Mouse (Mus musculus): Measurements from ENCODE around the gene Wscd2. TPM values are rescaled to one million over a fixed set of nuclear protein-coding genes. Genes with fewer than 3 reads are reported as not detected.

The Wscd2 gene
- polyA plus RNA-seq, 1 experiment = 4.9 TPM

GRCm38 (mm10) chr5:113472339-113472738, 17.8 kb upstream of the Wscd2 start:
- Histone ChIP-seq H3K4me1 (ENCODE audit: control insufficient read depth, insufficient read depth, low read length) (no peaks in the 10 kb centered on the region), H3K4me3 (replicated peaks; ENCODE audit: extremely low read depth, low read depth, low read length) (no peak overlapping the region)
- TF ChIP-seq CTCF (IDR thresholded peaks at IDR 0.05; ENCODE audit: insufficient read depth, low read length) = no peak
- TF ChIP-seq POLR2A (IDR thresholded peaks at IDR 0.05; ENCODE audit: borderline replicate concordance, extremely low read depth, low read depth, low read length) = no peak
- 55% methylated on average over 7 of the region's 7 CpGs for WGBS
- no peak for DNase-seq

GRCm38 (mm10) chr5:113476816-113477215, 13.3 kb upstream of the Wscd2 start:
- no peak overlapping the region for H3K4me3 ChIP-seq (replicated peaks; ENCODE audit: extremely low read depth, low read depth, low read length)
- WGBS = 31% methylated on average over 6 of the region's 6 CpGs
- H3K4me1 ChIP-seq (ENCODE audit: control insufficient read depth, insufficient read depth, low read length) = no peaks in the 10 kb centered on the region
- TF ChIP-seq CTCF (IDR thresholded peaks at IDR 0.05; ENCODE audit: insufficient read depth, low read length) (no peak), POLR2A (IDR thresholded peaks at IDR 0.05; ENCODE audit: borderline replicate concordance, extremely low read depth, low read depth, low read length) (no peak)
- DNase-seq = no peak

- TF ChIP-seq POLR2A (IDR thresholded peaks at IDR 0.05; ENCODE audit: borderline replicate concordance, extremely low read depth, low read depth, low read length) = no peak
- no peak for TF ChIP-seq CTCF (IDR thresholded peaks at IDR 0.05; ENCODE audit: insufficient read depth, low read length)
- DNase-seq = no peak
- WGBS = 90% methylated on average over 5 of the region's 5 CpGs
- H3K4me3 ChIP-seq (replicated peaks; ENCODE audit: extremely low read depth, low read depth, low read length) = no peak overlapping the region
- no peaks in the 10 kb centered on the region for H3K4me1 ChIP-seq (ENCODE audit: control insufficient read depth, insufficient read depth, low read length)
Measured at GRCm38 (mm10) chr5:113479075-113479474, 11.1 kb upstream of the Wscd2 start.

- no peak overlapping the region for H3K4me3 ChIP-seq (replicated peaks; ENCODE audit: extremely low read depth, low read depth, low read length)
- no peaks in the 10 kb centered on the region for H3K4me1 ChIP-seq (ENCODE audit: control insufficient read depth, insufficient read depth, low read length)
- WGBS = 66% methylated on average over 5 of the region's 5 CpGs
- TF ChIP-seq CTCF (IDR thresholded peaks at IDR 0.05; ENCODE audit: insufficient read depth, low read length) = no peak
- no peak for TF ChIP-seq POLR2A (IDR thresholded peaks at IDR 0.05; ENCODE audit: borderline replicate concordance, extremely low read depth, low read depth, low read length)
- no peak for DNase-seq
Measured at GRCm38 (mm10) chr5:113480451-113480850, 9.7 kb upstream of the Wscd2 start.

- TF ChIP-seq POLR2A (IDR thresholded peaks at IDR 0.05; ENCODE audit: borderline replicate concordance, extremely low read depth, low read depth, low read length) (no peak), CTCF (IDR thresholded peaks at IDR 0.05; ENCODE audit: insufficient read depth, low read length) (no peak)
- no peak for DNase-seq
- 57% methylated on average over 11 of the region's 11 CpGs for WGBS
Measured at GRCm38 (mm10) chr5:113485584-113486162, 4.5 kb upstream of the Wscd2 start.

GRCm38 (mm10) chr5:113487879-113488278, 2.3 kb upstream of the Wscd2 start:
- TF ChIP-seq POLR2A (IDR thresholded peaks at IDR 0.05; ENCODE audit: borderline replicate concordance, extremely low read depth, low read depth, low read length) = no peak
- no peak for TF ChIP-seq CTCF (IDR thresholded peaks at IDR 0.05; ENCODE audit: insufficient read depth, low read length)
- H3K4me3 ChIP-seq (replicated peaks; ENCODE audit: extremely low read depth, low read depth, low read length) = no peak overlapping the region
- H3K4me1 ChIP-seq (ENCODE audit: control insufficient read depth, insufficient read depth, low read length) = no peaks in the 10 kb centered on the region
- WGBS = 47% methylated on average over 8 of the region's 8 CpGs
- DNase-seq = no peak

More at GRCm38 (mm10) chr5:113485584-113486162, 4.5 kb upstream of the Wscd2 start:
- Histone ChIP-seq H3K4me1 (ENCODE audit: control insufficient read depth, insufficient read depth, low read length) (no peaks in the 10 kb centered on the region), H3K4me3 (replicated peaks; ENCODE audit: extremely low read depth, low read depth, low read length) (no peak overlapping the region)

- DNase-seq = no peak
- no peaks in the 10 kb centered on the region for H3K4me1 ChIP-seq (ENCODE audit: control insufficient read depth, insufficient read depth, low read length)
- H3K4me3 ChIP-seq (replicated peaks; ENCODE audit: extremely low read depth, low read depth, low read length) = no peak overlapping the region
- TF ChIP-seq POLR2A (IDR thresholded peaks at IDR 0.05; ENCODE audit: borderline replicate concordance, extremely low read depth, low read depth, low read length) (no peak), CTCF (IDR thresholded peaks at IDR 0.05; ENCODE audit: insufficient read depth, low read length) (no peak)
- whole genome bisulfite sequencing = 89% methylated on average over 9 of the region's 9 CpGs
Measured at GRCm38 (mm10) chr5:113489617-113490016, 516 bp upstream of the Wscd2 start.

GRCm38 (mm10) chr5:113490467-113491260, 531 bp downstream of the Wscd2 start:
- no peak for DNase-seq

GRCm38 (mm10) chr5:113491552-113491951, 1.4 kb downstream of the Wscd2 start:
- H3K4me3 ChIP-seq (replicated peaks; ENCODE audit: extremely low read depth, low read depth, low read length) = no peak overlapping the region
- no peaks in the 10 kb centered on the region for H3K4me1 ChIP-seq (ENCODE audit: control insufficient read depth, insufficient read depth, low read length)
- TF ChIP-seq POLR2A (IDR thresholded peaks at IDR 0.05; ENCODE audit: borderline replicate concordance, extremely low read depth, low read depth, low read length) (no peak), CTCF (IDR thresholded peaks at IDR 0.05; ENCODE audit: insufficient read depth, low read length) (no peak)
- no peak for DNase-seq
- 59% methylated on average over 4 of the region's 4 CpGs for WGBS

More at GRCm38 (mm10) chr5:113490467-113491260, 531 bp downstream of the Wscd2 start:
- TF ChIP-seq POLR2A (IDR thresholded peaks at IDR 0.05; ENCODE audit: borderline replicate concordance, extremely low read depth, low read depth, low read length) (no peak), CTCF (IDR thresholded peaks at IDR 0.05; ENCODE audit: insufficient read depth, low read length) (no peak)
- 2% methylated on average over 57 of the region's 63 CpGs for WGBS
- H3K4me3 ChIP-seq (replicated peaks; ENCODE audit: extremely low read depth, low read depth, low read length) = peak overlapping the region; percentile 41
- no peaks in the 10 kb centered on the region for H3K4me1 ChIP-seq (ENCODE audit: control insufficient read depth, insufficient read depth, low read length)

GRCm38 (mm10) chr5:113491988-113492387, 1.9 kb downstream of the Wscd2 start:
- no peaks in the 10 kb centered on the region for H3K4me1 ChIP-seq (ENCODE audit: control insufficient read depth, insufficient read depth, low read length)
- 75% methylated on average over 3 of the region's 3 CpGs for WGBS
- no peak overlapping the region for H3K4me3 ChIP-seq (replicated peaks; ENCODE audit: extremely low read depth, low read depth, low read length)
- no peak for TF ChIP-seq POLR2A (IDR thresholded peaks at IDR 0.05; ENCODE audit: borderline replicate concordance, extremely low read depth, low read depth, low read length)
- no peak for TF ChIP-seq CTCF (IDR thresholded peaks at IDR 0.05; ENCODE audit: insufficient read depth, low read length)
- DNase-seq = no peak
